Mouse (Mus musculus): ENCODE data around the gene Ankrd39.

The Ankrd39 gene

DNA sequence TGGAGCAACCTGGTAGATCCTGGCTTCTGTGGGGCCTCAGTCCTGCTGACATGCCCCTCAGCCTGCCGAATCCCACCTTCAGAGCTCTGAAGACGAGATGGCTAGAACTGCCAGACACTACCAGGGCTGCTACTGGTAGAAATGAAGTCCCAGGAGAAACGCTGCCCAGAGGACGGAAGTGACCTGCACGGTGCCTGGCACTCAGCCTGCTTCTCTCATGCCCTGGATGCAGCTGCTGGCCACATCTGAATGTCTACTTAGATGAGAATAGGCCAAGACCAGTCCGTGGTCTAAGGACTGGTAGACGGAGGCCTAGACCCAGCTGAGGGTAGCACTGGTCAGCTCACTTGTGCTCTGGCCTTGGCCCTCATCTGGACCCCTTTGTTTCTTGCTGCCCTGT is 16.3 kb downstream of the Ankrd39 start:
- ATAC-seq (ENCODE audit: low TSS enrichment), result no peak

DNA sequence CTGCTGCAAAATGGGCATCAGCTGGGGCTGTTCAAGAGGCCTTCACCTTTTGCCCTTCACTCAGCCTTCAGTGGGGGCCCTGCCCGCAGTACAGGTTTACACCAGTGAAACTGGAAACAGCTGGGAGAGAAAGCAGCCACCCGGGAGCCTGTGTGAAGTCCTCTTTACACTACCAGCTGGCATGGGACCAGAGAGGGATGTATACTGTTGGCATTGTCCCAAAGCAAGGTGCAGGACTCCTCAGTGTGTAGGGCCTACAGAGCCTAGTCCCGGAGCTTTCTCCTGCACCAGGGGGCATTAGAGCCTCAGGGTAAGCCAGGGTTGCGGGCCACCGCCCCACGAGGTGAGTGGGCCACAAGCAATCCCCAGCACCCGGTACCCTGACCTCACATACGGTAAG is 16.8 kb downstream of the Ankrd39 start:
- ATAC-seq (ENCODE audit: low TSS enrichment), result no peak

DNA sequence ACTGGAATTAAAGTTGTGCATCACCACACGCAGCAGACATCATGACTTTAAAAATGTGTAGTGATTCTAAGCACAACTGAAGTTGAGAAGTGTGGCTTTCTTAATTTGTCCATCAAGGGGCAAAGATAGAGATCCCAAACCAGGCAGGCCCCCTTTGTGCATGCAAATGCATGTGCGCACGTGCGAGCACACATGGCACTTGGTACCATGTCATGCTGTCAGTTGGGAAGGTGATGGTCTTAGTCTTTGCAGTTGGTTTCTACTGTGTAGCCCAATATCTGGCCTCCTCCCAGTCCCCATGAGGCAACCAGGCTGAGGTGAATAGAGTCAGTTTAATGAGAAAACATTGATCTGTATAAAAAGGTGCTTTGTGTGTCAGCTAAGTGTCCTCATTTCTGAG is 17.4 kb downstream of the Ankrd39 start:
- no peak for ATAC-seq (ENCODE audit: low TSS enrichment)

DNA sequence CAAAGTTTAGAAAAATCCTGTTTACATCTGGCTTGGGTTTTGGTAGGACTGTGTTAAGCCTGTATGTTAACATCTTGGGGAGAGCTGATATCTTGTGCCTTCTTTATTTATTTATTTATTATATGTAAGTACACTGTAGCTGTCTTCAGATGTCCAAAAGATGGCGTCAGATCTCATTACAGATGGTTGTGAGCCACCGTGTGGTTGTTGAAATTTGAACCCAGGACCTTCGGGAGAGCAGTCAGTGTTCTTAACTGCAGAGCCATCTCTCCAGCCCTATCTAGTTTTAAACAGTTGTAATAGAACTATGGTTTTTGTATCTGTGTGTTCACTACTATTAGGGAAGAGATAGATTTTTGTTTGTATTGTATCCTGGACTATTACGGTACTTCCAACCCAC is 18.0 kb downstream of the Ankrd39 start:
- ATAC-seq (ENCODE audit: low TSS enrichment), result no peak

DNA sequence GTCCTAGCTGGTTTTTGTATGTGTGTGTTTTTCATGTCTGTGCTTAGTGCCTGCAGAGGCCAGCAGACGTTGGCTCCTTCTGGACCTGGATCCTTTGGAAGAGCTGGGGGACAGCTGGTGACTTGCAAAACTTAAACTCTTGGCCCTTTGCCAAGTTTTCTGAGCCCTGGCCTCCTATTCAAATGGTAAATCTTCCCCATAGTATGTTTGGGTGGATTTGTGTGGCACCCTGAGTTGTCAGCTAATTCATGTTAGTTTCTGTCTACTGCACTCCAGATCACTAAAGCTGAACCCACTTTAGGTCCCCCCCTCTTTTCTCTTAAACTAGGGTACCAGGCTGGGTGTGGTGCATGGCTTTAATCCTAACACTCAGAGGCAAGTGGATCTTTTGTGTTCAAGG is 18.9 kb downstream of the Ankrd39 start:
- ATAC-seq (ENCODE audit: low TSS enrichment), result 0 out of 2 replicates have a peak, but pooled peaks have one; percentile 17

DNA sequence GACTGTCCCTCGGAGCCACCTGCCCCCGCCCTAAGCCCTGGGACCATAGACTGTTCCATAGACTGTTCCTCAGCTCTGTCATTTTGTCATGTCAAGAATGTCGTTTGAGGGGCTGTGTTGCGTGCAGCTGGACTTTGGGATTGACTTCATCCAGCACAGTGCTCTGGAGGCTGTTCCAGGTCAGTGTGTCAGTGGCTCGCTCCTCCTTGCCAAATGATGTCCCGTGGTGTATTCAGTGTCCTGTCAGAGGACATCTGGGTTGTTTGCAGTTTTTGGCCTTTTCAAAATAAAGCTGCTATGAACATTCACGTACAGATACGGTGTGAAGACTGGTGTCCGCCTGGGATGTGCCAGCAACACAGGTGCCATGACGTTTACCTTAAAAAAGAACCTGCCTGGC is 20.3 kb downstream of the Ankrd39 start:
- no peak for ATAC-seq (ENCODE audit: low TSS enrichment)

DNA sequence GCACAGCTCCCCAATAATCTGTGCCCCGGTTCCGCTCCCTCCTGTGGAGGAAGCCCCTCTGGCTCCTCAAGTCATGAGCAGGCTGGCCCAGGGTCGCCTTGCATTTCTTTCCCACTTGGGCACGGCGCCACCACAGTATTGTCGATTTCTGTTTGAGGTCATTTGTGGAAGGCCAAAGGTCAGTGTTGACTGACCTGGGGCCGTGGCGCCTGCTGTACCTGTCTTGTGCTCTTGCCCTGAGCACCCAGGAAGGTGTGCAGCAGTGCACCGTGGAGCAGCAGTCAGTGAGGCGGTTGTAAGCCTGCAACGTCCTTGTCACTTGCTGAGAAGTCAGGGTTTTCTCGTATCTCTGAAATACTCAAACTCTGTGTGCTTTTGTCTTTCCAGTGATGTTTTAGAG is 21.5 kb downstream of the Ankrd39 start:
- no peak for ATAC-seq (ENCODE audit: low TSS enrichment)

DNA sequence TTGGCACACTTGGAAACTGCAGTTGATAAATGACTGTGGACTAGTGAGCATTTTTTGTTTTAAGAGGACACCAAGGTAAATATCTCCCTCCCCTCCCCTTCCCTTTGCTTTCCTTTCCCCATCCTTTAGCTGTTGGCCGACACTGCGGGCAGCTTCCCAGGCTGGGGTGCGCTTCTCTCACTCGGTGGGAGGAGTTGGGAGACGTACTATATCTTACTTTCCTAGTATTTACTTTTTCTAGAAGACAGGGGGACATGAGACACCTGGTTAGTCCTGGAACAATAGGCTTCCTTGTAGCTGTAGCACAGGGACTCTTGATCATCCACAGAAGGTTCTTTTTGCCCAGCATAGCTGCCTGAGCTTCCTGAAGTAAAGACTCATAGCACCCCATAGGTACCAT is 23.2 kb downstream of the Ankrd39 start:
- ATAC-seq (ENCODE audit: low TSS enrichment), result no peak

DNA sequence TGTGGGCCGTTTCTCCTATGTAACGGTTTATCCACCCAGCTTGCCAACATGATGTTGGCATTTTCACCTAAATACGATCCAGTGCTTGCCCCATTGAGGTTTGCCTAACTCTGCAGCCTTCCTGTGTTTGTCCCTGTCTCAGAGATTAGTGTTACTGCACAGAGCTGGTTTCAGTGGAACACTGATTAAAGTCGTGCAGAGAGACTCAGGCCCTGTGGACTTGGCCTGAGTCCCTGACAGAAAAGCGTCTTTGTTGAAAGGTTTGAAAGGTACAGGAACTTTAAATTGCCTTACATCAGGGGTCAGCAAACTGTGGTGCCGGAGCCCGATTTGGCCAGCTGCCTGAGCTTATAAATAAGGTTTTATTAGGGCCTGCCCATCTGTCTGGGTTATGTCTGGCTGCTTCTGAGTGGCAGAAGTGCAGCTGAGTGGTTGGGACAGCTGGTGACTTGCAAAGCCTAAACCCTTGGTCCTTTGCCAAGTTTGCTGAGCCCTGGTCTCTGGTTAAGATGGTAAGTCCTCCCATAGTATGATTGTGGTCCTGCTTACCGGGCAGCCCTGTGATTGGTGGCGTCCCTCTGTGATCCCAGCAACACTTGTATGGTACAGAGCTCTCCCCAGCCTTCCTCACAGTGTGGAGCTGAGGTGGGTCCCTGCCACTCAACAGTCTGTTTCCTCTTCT is 23.8 kb downstream of the Ankrd39 start:
- no peak for ATAC-seq (ENCODE audit: low TSS enrichment)

DNA sequence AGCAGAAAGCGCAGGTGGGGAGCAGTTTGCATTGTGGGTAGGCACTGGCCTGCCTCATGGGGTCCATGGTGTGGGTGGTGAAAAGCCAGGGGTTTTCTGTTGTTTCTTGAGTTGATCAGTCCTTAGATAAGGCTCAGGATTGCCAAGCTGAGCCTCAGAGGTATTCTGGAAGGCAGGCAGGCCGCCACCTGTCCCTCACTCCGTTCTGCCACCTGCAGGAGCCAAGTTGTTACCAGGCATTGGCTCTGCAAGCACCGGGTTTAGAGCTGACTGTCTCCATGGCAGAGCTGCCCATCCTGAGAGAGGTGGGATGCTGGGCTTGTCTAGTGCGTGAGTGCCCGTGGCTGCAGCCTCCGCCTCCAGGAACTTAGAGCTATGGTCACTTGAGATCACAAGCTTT is 25.0 kb downstream of the Ankrd39 start:
- ATAC-seq (ENCODE audit: low TSS enrichment), result no peak

DNA sequence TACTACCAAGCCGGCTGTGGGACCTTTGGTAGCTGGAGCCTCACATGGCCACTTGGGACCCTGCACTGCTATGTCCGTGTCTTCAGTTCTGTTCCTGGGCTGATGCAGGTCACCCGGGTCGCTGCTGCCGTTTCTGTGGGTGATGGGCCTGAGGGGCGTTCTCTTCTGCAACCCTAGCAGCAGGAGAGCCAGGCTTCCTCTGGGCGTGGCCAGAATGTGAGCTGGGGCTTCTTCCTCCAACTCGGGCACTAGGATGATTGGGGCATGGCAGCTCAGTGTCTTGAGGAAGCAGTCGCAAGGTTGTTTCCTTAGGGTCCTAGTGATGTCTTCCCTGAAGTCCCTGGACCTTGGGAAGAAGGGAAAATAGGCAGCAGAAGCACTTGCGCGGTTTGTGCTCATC is 27.6 kb downstream of the Ankrd39 start:
- no peak for ATAC-seq (ENCODE audit: low TSS enrichment)

DNA sequence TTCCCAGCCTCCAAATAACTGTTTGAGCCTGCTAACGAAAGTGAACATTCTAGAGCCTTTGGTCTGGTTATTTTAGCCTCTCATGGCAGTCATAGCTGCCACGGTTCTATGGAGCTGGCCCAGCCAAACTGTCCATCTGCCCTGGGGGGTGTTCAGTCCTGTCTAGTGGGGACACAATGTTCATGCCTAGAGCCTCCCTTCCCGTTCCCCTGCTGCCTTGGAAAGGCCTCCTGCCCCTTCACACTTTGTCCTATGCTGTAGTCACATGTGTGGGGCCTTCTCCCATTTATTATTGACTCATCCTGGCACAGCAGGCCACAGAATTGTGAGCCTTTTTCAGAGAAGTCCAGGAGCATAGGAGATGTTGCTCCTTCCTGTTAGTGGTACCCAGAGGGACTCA is 29.0 kb downstream of the Ankrd39 start:
- ATAC-seq (ENCODE audit: low TSS enrichment), result no peak

DNA sequence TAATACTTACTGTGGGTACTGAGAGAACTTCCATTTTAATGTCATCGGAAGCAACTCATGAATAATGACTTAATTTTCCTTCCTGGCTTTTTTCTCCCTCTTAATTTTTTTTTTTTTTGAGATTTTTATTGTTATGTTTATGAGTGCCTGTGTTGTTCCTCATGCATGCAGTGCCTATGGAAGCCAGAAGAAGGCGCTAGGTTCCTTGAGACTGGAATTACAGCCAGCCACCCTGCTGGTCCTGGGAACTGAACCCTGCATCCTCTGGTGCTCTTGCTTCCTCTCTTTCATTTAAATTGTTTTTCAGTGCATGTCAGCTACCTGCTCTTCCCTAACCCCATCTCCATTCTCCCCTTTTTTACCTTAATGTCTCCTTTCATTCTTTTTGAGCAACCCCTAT is 33.5 kb downstream of the Ankrd39 start:
- ATAC-seq (ENCODE audit: low TSS enrichment), result no peak

DNA sequence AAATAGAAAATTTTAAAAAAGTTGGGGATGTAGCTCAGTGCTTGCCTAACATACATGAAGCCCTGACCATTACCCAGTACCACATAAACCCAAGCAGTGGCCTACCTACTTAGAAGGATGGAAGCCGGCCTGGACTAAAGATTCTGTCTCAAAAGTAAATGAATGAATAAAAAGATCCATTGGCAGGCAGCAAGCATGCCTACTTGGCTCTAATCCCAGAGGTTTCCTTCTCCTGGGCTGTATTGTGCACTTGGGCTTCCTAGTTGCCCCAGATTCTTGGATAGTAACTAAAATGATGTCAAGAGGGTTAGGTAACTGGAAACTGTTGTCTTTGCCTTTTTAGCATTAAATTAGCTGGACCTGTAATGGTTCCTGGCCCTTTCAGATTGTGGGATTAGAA is 33.9 kb downstream of the Ankrd39 start:
- ATAC-seq (ENCODE audit: low TSS enrichment), result no peak

DNA sequence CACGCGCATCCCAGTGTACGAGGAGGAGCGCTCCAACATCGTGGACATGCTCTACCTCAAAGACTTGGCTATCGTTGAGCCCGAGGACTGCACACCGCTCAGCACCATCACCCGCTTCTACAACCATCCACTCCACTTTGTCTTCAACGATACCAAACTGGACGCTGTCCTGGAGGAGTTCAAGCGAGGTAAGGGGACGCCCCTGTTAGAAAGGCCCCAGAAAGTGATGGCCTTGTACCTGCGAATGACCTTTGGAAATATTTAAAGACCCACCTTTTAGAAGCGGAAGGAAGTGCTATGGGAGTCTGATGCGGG is 34.3 kb downstream of the Ankrd39 start:
- 0 out of 2 replicates have a peak, but pooled peaks have one; percentile 4 for ATAC-seq (ENCODE audit: low TSS enrichment)

DNA sequence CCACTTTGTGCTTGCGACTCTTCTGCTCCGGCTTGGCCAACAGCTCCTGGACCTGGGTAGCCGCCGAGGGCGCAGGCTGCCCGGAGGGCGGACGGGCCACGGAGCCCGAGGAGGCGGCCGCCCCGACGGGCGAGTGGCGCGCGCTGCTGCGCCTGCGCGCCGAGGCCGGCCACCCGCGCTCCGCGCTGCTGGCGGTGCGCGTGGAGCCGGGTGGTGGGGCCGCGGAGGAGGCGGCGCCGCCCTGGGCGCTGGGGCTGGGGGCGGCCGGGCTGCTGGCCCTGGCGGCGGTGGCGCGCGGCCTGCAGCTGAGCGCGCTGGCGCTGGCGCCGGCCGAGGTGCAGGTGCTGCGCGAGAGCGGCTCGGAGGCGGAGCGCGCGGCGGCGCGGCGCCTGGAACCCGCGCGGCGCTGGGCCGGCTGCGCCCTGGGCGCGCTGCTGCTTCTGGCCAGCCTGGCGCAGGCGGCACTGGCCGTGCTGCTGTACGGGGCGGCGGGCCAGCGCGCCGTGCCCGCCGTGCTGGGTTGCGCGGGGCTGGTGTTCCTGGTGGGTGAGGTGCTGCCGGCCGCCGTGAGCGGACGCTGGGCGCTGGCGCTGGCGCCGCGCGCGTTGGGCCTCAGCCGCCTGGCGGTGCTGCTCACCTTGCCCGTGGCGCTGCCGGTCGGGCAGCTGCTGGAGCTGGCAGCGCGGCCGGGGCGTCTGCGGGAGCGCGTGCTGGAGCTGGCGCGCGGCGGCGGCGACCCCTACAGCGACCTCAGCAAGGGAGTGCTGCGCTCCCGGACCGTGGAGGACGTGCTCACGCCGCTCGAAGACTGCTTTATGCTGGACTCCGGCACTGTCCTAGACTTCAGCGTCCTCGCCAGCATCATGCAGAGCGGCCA is 34.9 kb downstream of the Ankrd39 start:
- peak; percentile 56 for ATAC-seq (ENCODE audit: low TSS enrichment)

DNA sequence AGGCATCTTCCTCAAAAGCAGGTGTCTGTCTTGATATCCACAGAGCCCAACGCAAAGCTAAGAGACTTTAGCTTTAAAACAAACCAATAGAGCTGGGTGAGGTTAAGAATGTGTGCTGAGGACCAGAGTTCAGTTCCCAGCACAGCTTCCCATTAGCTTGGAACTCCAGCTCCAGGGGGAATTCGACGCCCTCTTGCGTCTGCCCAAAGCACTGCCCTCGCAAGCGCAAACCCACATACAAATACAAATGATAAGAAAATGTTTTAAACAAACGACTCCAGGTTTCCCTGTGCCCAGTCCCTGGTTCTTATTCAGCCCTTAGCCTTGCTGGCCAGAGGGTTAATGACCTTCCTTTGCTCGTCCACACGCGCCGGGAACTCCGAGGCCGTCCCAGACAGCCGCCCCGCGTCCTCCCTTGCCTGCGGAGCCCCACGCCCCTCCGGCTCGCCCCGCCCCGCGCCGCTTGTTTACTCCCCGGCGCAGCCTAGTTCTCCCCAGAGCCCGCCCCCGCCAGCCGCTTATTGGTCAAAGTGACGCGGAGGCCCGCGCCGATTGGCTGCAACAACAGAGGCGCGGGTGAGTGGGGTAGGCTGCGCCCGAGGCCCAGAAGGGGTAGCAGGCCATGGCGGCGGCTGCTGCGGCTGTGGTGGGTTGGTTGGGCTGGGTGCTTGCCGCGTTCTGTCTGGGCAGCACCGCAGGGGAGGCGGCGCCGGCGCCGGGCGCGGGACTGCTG is 35.8 kb downstream of the Ankrd39 start, which contains the start of gene Cnnm3:
Gene Cnnm3, plus strand, starts transcription at position 579 of the 733 bp plus-strand sequence.
- ATAC-seq (ENCODE audit: low TSS enrichment), result peak; percentile 87

DNA sequence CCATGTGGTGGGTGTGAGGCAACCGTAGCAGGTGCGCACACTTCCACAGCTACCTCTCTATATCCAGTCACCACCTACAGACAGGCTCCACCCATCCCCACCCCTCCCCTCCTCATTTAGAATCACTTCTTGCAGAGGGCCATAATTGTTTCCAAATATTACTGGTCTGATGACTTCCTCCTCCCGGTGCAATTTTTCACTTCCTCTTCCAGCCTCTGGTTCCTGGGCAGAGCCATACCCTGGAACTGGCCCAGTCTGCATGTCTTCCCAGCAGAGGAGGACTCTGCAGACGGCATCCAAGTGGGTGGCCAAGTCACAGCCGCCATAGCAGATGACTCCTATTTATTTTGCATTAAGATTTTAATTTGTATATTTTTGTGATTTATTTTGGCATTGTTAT is 39.0 kb downstream of the Ankrd39 start:
- no peak for ATAC-seq (ENCODE audit: low TSS enrichment)

DNA sequence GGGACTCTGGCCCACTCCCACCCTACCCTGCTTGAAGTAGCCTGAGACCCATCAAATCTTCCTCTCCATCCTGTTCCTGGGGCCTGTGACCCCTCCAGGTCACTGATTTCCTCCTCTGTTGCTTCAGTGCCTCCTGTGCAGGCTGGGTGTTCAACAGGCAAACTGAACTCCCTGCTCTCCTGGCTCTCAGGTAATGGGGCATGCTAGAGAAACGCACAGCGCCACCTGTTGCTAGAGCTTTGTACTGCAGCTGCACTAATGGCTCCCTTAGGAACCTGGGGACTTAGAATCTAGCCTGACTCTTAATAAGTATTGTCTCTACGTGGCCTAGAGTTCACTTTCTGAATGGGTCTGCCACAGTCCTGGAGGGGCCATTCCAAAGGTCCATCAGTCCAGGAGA is 46.0 kb downstream of the Ankrd39 start:
- peak; percentile 82 for ATAC-seq (ENCODE audit: low TSS enrichment)

DNA sequence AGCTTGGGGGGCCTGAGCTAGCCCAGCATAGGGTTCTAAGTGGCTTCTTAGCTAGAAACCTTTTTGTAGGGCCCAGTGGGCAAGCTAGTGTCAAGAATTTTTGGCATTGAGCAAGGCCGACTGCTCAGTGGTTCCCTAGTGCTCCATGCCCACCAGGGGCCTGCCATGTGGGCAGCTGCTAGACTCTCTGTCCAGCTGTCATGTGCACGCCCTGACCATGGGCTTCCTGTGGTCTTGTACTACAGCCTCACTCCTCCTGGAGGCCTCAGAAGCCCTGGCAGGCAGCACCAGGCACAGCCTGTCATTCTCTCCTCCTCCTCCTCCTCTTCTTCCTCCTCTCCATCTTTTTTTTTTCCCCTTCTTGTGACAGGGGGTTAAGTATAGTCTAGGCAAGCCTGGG is 49.9 kb downstream of the Ankrd39 start:
- no peak for ATAC-seq (ENCODE audit: low TSS enrichment)

DNA sequence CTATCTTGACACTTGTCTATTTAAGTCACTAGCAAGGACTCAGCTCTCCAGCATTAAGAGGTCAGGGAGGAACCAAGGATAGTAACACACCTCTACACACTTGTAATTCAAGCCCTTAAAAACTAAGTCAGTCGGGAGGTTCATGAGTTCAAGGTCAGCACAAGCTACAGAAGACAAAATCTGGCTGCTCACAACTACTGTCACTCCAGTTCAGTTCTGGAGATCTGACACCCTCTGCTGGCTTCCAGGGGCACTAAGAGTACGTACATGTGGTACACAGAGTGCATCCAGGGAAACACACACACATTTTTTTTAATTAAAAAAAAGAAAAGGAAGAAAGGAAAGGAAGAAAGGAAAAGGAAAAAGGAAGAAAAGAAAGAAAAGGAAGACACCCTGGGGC is 50.5 kb downstream of the Ankrd39 start:
- no peak for ATAC-seq (ENCODE audit: low TSS enrichment)

DNA sequence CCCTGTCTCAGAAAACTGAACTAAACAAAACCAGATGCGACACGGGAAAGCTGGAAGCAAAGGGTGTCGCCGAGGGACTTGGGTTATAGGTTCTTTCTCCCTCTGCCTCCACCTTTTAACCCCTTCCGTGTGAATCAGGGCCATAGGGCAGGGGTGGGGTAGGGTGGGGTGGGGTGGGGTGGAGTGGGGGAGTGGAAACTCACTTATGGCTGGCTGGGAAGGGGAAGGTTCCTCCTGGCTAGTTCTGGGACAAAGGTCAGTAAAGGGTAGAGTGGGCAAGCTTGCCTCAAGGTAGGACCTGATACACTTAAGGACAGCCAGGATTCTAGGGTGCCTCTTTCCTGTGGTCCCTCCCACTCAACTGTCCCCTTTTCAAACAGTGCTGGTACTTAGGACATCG is 53.9 kb downstream of the Ankrd39 start:
- ATAC-seq (ENCODE audit: low TSS enrichment), result no peak

Data from frontal cortex, adult (tissue).